Mouse (Mus musculus) neural tube, embryonic 11.5 days (tissue): Measurements from ENCODE around the gene Ambp. TPM values are rescaled to one million over a fixed set of nuclear protein-coding genes. Genes with fewer than 3 reads are reported as not detected.

ENCODE experiments used
- ATAC-seq: fragments of 200-750 bp; cut with Nextera tagmentation; 2 replicates; pipeline ENCODE4 v1.8.0; 2017; ENCODE audit warnings: moderate number of reproducible peaks, mild to moderate bottlenecking, moderate TSS enrichment, moderate library complexity; ENCODE audit not compliant: insufficient read depth, low FRiP score, low TSS enrichment
- DNase-seq: peaks from one replicate; pipeline ENCODE4 v3.0.0-alpha.2; 2015; ENCODE audit warnings: low spot score
- H3K27ac ChIP-seq: fragments of 300-500 bp; sonication (generic); 2 replicates; pipeline ENCODE4 v1.5.1; 2014; ENCODE audit warnings: low read depth, mild to moderate bottlenecking, low read length
- H3K27me3 ChIP-seq: fragments of 300-500 bp; sonication (generic); 2 replicates; pipeline ENCODE4 v1.6.1; 2014; ENCODE audit warnings: mild to moderate bottlenecking, low read length, mixed read lengths; ENCODE audit not compliant: control insufficient read depth, insufficient read depth
- H3K36me3 ChIP-seq: fragments of 300-500 bp; sonication (generic); 2 replicates; pipeline ENCODE4 v1.6.1; 2014; ENCODE audit warnings: mild to moderate bottlenecking, low read length, moderate library complexity, mixed read lengths; ENCODE audit not compliant: control insufficient read depth, insufficient read depth
- H3K4me1 ChIP-seq: fragments of 300-500 bp; sonication (generic); 2 replicates; pipeline ENCODE4 v1.6.1; 2014; ENCODE audit warnings: low read length, mixed read lengths; ENCODE audit not compliant: control insufficient read depth, insufficient read depth
- H3K4me2 ChIP-seq: fragments of 300-500 bp; sonication (generic); 2 replicates; pipeline ENCODE4 v1.6.1; 2014; ENCODE audit warnings: low read depth, mild to moderate bottlenecking, moderate library complexity
- H3K4me3 ChIP-seq: fragments of 300-500 bp; sonication (generic); 2 replicates; pipeline ENCODE4 v1.5.1; 2014; ENCODE audit warnings: low read depth, low read length
- H3K9ac ChIP-seq: fragments of 300-500 bp; sonication (generic); 2 replicates; pipeline ENCODE4 v1.6.1; 2014; ENCODE audit warnings: mild to moderate bottlenecking, low read length
- H3K9me3 ChIP-seq: fragments of 300-500 bp; sonication (generic); 2 replicates; pipeline ENCODE4 v1.6.1; 2016; ENCODE audit warnings: low read length; ENCODE audit not compliant: control insufficient read depth
- WGBS: fragments of 180-500 bp; shearing (Covaris S2); extraction: QIAGEN DNeasy Blood & Tissue Kit; methylation state at CpG from one replicate; pipeline ENCODE4 v1.1.7; 2014; 5-methylcytosine and 5-hydroxymethylcytosine counted together
- polyA plus RNA-seq: library from polyadenylated mRNA; unstranded; fragments of >200 nt; fragmentation: Nextera tagmentation; extraction: Ambion mirVana; gene quantifications from 2 replicates; pipeline ENCODE4 v1.2.1, GENCODE M21; 2014

The Ambp gene
- polyA plus RNA-seq, 1 experiment from 2014 or later: 0.60 TPM

- H3K4me3 ChIP-seq: no peak overlapping the region
- no peak overlapping the region for H3K4me2 ChIP-seq
- no peaks in the 10 kb centered on the region for H3K9me3 ChIP-seq
- WGBS: 97% methylated on average over 4 of the region's 4 CpGs
- no peak for DNase-seq
- H3K9ac ChIP-seq: no peak overlapping the region
- H3K27ac ChIP-seq: no peak overlapping the region
- H3K36me3 ChIP-seq: no peaks in the 10 kb centered on the region
- H3K27me3 ChIP-seq: no peaks in the 10 kb centered on the region
- no peak for ATAC-seq
- no peaks in the 10 kb centered on the region for H3K4me1 ChIP-seq
Measured at GRCm38 (mm10) chr4:63170061-63170460, 15.5 kb upstream of the Ambp start.

- Histone ChIP-seq H3K36me3 (no peaks in the 10 kb centered on the region), H3K9me3 (no peaks in the 10 kb centered on the region), H3K27me3 (no peaks in the 10 kb centered on the region), H3K4me3 (no peak overlapping the region), H3K9ac (no peak overlapping the region), H3K4me1 (no peaks in the 10 kb centered on the region), H3K4me2 (no peak overlapping the region), H3K27ac (no peak overlapping the region)
- WGBS: 84% methylated on average over 5 of the region's 5 CpGs
- DNase-seq (no peak), ATAC-seq (no peak)
Measured at GRCm38 (mm10) chr4:63166323-63166722, 11.7 kb upstream of the Ambp start.

- DNase-seq (no peak), ATAC-seq (no peak)
- Histone ChIP-seq H3K4me3 (no peak overlapping the region), H3K9me3 (no peaks in the 10 kb centered on the region), H3K27me3 (no peaks in the 10 kb centered on the region), H3K27ac (no peak overlapping the region), H3K36me3 (no peaks in the 10 kb centered on the region), H3K4me1 (no peaks in the 10 kb centered on the region), H3K9ac (no peak overlapping the region), H3K4me2 (no peak overlapping the region)
- 88% methylated on average over 4 of the region's 4 CpGs for WGBS
Measured at GRCm38 (mm10) chr4:63165636-63166035, 11.0 kb upstream of the Ambp start.

GRCm38 (mm10) chr4:63158961-63159592 lies 4.5 kb upstream of the Ambp start:
- 23% methylated on average over 5 of the region's 5 CpGs for WGBS
- DNase-seq (peak; percentile 87), ATAC-seq (peak; percentile 93)
- H3K4me3 ChIP-seq: no peak overlapping the region
- H3K9ac ChIP-seq: no peak overlapping the region
- no peak overlapping the region for H3K4me2 ChIP-seq
- H3K27ac ChIP-seq: no peak overlapping the region
- H3K4me1 ChIP-seq: no peaks in the 10 kb centered on the region
- H3K27me3 ChIP-seq: no peaks in the 10 kb centered on the region
- H3K9me3 ChIP-seq: no peaks in the 10 kb centered on the region
- H3K36me3 ChIP-seq: no peaks in the 10 kb centered on the region

- no peak overlapping the region for H3K4me3 ChIP-seq
- H3K9me3 ChIP-seq: no peaks in the 10 kb centered on the region
- DNase-seq (no peak), ATAC-seq (no peak)
- H3K36me3 ChIP-seq: no peaks in the 10 kb centered on the region
- WGBS: 92% methylated on average over 7 of the region's 7 CpGs
- H3K4me1 ChIP-seq: no peaks in the 10 kb centered on the region
- H3K27me3 ChIP-seq: no peaks in the 10 kb centered on the region
- no peak overlapping the region for H3K27ac ChIP-seq
- no peak overlapping the region for H3K9ac ChIP-seq
- no peak overlapping the region for H3K4me2 ChIP-seq
Measured at GRCm38 (mm10) chr4:63158192-63158591, 3.6 kb upstream of the Ambp start.

- DNase-seq: no peak
Measured at GRCm38 (mm10) chr4:63156726-63157634, 2.4 kb upstream of the Ambp start.

GRCm38 (mm10) chr4:63155596-63155995 lies 997 bp upstream of the Ambp start:
- no peak overlapping the region for H3K9ac ChIP-seq
- H3K36me3 ChIP-seq: no peaks in the 10 kb centered on the region
- H3K4me3 ChIP-seq: no peak overlapping the region
- H3K4me2 ChIP-seq: no peak overlapping the region
- WGBS: 70% methylated on average over 2 of the region's 2 CpGs
- H3K9me3 ChIP-seq: no peaks in the 10 kb centered on the region
- no peak overlapping the region for H3K27ac ChIP-seq
- ATAC-seq: no peak
- H3K27me3 ChIP-seq: no peaks in the 10 kb centered on the region
- no peaks in the 10 kb centered on the region for H3K4me1 ChIP-seq
- no peak for DNase-seq

More at GRCm38 (mm10) chr4:63156726-63157634, 2.4 kb upstream of the Ambp start:
- no peak overlapping the region for H3K27ac ChIP-seq
- WGBS: 60% methylated on average over 8 of the region's 8 CpGs
- H3K4me3 ChIP-seq: no peak overlapping the region
- H3K36me3 ChIP-seq: no peaks in the 10 kb centered on the region
- H3K27me3 ChIP-seq: no peaks in the 10 kb centered on the region
- no peaks in the 10 kb centered on the region for H3K9me3 ChIP-seq
- H3K4me2 ChIP-seq: no peak overlapping the region
- no peak overlapping the region for H3K9ac ChIP-seq
- no peak for ATAC-seq
- H3K4me1 ChIP-seq: no peaks in the 10 kb centered on the region

- Histone ChIP-seq H3K4me1 (no peaks in the 10 kb centered on the region), H3K9me3 (no peaks in the 10 kb centered on the region), H3K4me3 (no peak overlapping the region), H3K4me2 (no peak overlapping the region), H3K27ac (no peak overlapping the region), H3K36me3 (no peaks in the 10 kb centered on the region), H3K27me3 (no peaks in the 10 kb centered on the region), H3K9ac (no peak overlapping the region)
- DNase-seq (no peak), ATAC-seq (no peak)
- WGBS: 68% methylated on average over 4 of the region's 4 CpGs
Measured at GRCm38 (mm10) chr4:63154028-63154427, 571 bp downstream of the Ambp start.

GRCm38 (mm10) chr4:63151127-63151526 lies 3.5 kb downstream of the Ambp start:
- no peak overlapping the region for H3K4me2 ChIP-seq

More at GRCm38 (mm10) chr4:63151127-63151526, 3.5 kb downstream of the Ambp start:
- 92% methylated on average over 6 of the region's 6 CpGs for WGBS
- Histone ChIP-seq H3K27ac (no peak overlapping the region), H3K4me1 (no peaks in the 10 kb centered on the region), H3K27me3 (no peaks in the 10 kb centered on the region), H3K9ac (no peak overlapping the region), H3K4me3 (no peak overlapping the region), H3K36me3 (no peaks in the 10 kb centered on the region), H3K9me3 (no peaks in the 10 kb centered on the region)
- no peak for ATAC-seq
- DNase-seq: no peak
